Mouse (Mus musculus) MEL (cell line): ENCODE results near the gene Gatad2b.

ENCODE experiments used
- GABPA ChIP-seq: IDR thresholded peaks from 2 replicates; pipeline ENCODE4 v1.6.1; 2012; ENCODE audit warnings: low read depth, mild to moderate bottlenecking, inconsistent platforms, low read length, improper control_type of control experiment, moderate library complexity
- ZMIZ1 ChIP-seq: IDR thresholded peaks from 2 replicates; pipeline ENCODE4 v1.6.1; 2012; ENCODE audit warnings: low read depth, mild to moderate bottlenecking, inconsistent platforms, low read length, improper control_type of control experiment, moderate library complexity

DNA sequence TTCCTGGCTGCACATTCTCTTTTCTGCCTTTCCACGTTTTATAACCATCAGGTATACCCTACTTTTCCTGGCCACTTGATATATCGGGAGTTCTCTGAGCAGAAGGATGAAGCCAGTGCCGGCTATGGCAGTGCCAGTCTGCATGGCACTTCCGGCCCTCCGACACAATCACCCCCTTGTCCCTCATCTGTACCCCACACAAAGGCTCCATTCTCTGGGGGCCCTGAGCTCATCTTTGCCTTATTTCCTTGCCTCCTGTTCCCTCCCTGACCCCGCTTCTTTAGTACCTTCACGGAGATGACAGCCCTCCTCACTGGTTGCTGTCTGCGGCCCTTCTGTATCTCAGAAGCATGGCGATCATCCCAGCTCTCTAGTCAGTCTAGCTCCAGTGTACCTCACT is 12.3 kb upstream of the Gatad2b start:
- no peak for TF ChIP-seq GABPA
- no peak for TF ChIP-seq ZMIZ1
